Mouse (Mus musculus) liver, embryonic 11.5 days (tissue): Measurements from ENCODE around the gene Naa80. TPM values are rescaled to one million over a fixed set of nuclear protein-coding genes. Genes with fewer than 3 reads are reported as not detected.

Experiments used
- ATAC-seq: fragments of 200-750 bp; cut with Nextera tagmentation; replicated peaks from 2 replicates; pipeline ENCODE4 v1.8.0; 2017; ENCODE audit warnings: moderate number of reproducible peaks, mild to moderate bottlenecking, moderate TSS enrichment, moderate library complexity; ENCODE audit not compliant: low FRiP score
- DNase-seq: peaks from one replicate; pipeline ENCODE4 v3.0.0-alpha.2; 2017; ENCODE audit warnings: low spot score
- H3K27ac ChIP-seq: fragments of 300-500 bp; sonication (generic); 2 replicates; pipeline ENCODE4 v1.5.1; 2014; ENCODE audit warnings: mild to moderate bottlenecking, low read depth, low read length, control low read depth
- H3K27me3 ChIP-seq: fragments of 300-500 bp; sonication (generic); replicated peaks from 2 replicates; pipeline ENCODE4 v1.6.1; 2014; ENCODE audit warnings: low read length, mixed read lengths; ENCODE audit not compliant: control insufficient read depth, insufficient read depth
- H3K36me3 ChIP-seq: fragments of 300-500 bp; sonication (generic); 2 replicates; pipeline ENCODE4 v1.6.1; 2014; ENCODE audit warnings: mild to moderate bottlenecking, low read length, moderate library complexity, mixed read lengths; ENCODE audit not compliant: control insufficient read depth, insufficient read depth
- H3K4me1 ChIP-seq: fragments of 300-500 bp; sonication (generic); replicated peaks from 2 replicates; pipeline ENCODE4 v1.6.1; 2014; ENCODE audit warnings: low read length, mixed read lengths; ENCODE audit not compliant: control insufficient read depth, insufficient read depth
- H3K4me2 ChIP-seq: fragments of 300-500 bp; sonication (generic); 2 replicates; pipeline ENCODE4 v1.6.1; 2014; ENCODE audit warnings: mild to moderate bottlenecking, control low read depth, moderate library complexity
- H3K4me3 ChIP-seq: fragments of 300-500 bp; sonication (generic); 2 replicates; pipeline ENCODE4 v1.5.1; 2014; ENCODE audit warnings: low read depth, low read length, control low read depth
- H3K9ac ChIP-seq: fragments of 300-500 bp; sonication (generic); 2 replicates; pipeline ENCODE4 v1.6.1; 2014; ENCODE audit warnings: low read depth, low read length, control low read depth
- H3K9me3 ChIP-seq: fragments of 300-500 bp; sonication (generic); 2 replicates; pipeline ENCODE4 v1.6.1; 2016; ENCODE audit warnings: low read length, inconsistent platforms, mixed read lengths; ENCODE audit not compliant: control insufficient read depth
- WGBS: fragments of 180-500 bp; shearing (Covaris S2); extraction: QIAGEN DNeasy Blood & Tissue Kit; methylation state at CpG from one replicate; pipeline ENCODE4 v1.1.7; 2014; 5-methylcytosine and 5-hydroxymethylcytosine counted together
- polyA plus RNA-seq: library from polyadenylated mRNA; unstranded; fragments of >200 nt; fragmentation: Nextera tagmentation; extraction: Ambion mirVana; gene quantifications from 2 replicates; pipeline ENCODE4 v1.2.1, GENCODE M21; 2014

The Naa80 gene
- polyA plus RNA-seq, 1 experiment from 2014 or later: 20.7 TPM

- peak overlapping the region; percentile 80 for H3K27ac ChIP-seq
- H3K4me1 ChIP-seq: peaks cover 49% of the 10 kb centered on the region
- no peak overlapping the region for H3K4me3 ChIP-seq
- H3K36me3 ChIP-seq: peaks cover 19% of the 10 kb centered on the region
- H3K4me2 ChIP-seq: peak overlapping the region; percentile 78
- H3K9me3 ChIP-seq: no peaks in the 10 kb centered on the region
- 0 out of 2 replicates have a peak overlapping the region, but pooled peaks have one; percentile 9 for H3K9ac ChIP-seq
- DNase-seq (peak; percentile 75), ATAC-seq (no peak)
- H3K27me3 ChIP-seq: no peaks in the 10 kb centered on the region
- WGBS: 54% methylated on average over 15 of the region's 15 CpGs
Observed at GRCm38 (mm10) chr9:107566041-107566709, 12.5 kb upstream of the Naa80 start.

DNA sequence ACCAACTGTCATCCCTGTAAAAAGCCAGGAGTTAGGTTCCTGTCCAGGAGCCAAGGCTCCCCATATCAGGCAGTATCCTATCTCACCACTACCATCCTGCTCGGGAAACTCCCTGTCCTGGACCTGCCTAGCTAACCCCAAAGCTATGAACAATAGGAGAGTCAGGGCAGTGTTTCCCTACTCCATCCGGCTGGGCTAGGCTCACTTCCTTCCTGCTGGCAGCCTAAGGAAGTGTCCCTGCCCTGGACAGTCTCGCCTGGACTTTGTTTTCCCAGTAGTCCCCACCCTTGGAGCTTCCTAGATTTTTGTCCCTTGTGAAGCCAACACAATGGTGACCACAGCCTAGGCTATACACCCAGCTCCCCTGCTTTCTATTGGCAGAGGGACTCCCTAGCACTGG is 11.8 kb upstream of the Naa80 start:
- Histone ChIP-seq H3K4me3 (no peak overlapping the region; the same call in 1 of the 2 replicates), H3K9me3 (no peaks in the 10 kb centered on the region), H3K27ac (peak overlapping the region; percentile 80), H3K4me2 (peak overlapping the region; percentile 78), H3K27me3 (no peaks in the 10 kb centered on the region), H3K4me1 (peaks cover 56% of the 10 kb centered on the region), H3K36me3 (peaks cover 18% of the 10 kb centered on the region), H3K9ac (no peak overlapping the region; the same call in 1 of the 2 replicates)
- DNase-seq (no peak), ATAC-seq (no peak)
- WGBS: 57% methylated on average over 3 of the region's 3 CpGs

DNA sequence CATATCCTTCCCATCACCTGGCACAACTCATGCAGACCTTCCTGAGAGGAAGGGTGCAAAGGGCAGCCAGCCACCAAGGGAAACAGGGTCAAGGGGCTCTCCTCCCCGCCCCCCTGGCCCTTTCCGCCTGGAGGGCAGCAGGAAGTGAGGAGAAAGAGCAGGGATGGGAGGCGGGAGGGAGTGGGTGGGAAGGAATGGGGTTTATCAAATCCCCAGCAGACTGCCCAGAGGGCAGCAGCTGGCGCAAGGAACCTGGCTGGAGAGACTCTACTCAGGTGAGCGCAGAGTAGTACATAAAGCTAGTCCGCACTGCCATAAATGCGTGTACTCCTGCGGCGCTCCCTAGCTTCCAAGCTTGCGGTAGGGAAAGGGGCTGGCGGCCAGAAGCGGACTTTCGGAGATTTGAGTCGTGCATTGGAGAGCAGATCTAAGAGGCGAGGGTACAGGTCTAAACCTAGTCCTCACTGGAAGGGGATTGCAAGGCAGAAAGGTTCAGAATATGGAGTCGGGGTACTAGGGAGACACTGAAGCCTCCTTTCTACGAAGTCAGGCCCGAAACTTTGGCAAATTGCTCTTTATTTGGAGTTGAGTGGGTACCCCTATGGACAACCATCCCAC is 10.9 kb upstream of the Naa80 start, which contains the start of gene Hyal2:
TSS of gene Hyal2 (plus strand) at position 244 of the 618 bp plus-strand sequence.
- Histone ChIP-seq H3K27me3 (no peaks in the 10 kb centered on the region), H3K36me3 (peaks cover 23% of the 10 kb centered on the region), H3K4me3 (peak within 1 kb of the TSS; percentile 80), H3K4me1 (peaks cover 62% of the 10 kb centered on the region), H3K4me2 (peak within 1 kb of the TSS; percentile 78), H3K9ac (peak within 1 kb of the TSS; percentile 84), H3K27ac (peak within 1 kb of the TSS; percentile 80), H3K9me3 (no peaks in the 10 kb centered on the region)
- no peak for DNase-seq
- WGBS: 27% methylated on average over 18 of the region's 18 CpGs
- ATAC-seq: no peak

- under 1% methylated on average over 41 of the region's 41 CpGs for WGBS
- H3K4me1 ChIP-seq: peaks cover 62% of the 10 kb centered on the region
- ATAC-seq (peak; percentile 79), DNase-seq (peak; percentile 88)
- H3K27me3 ChIP-seq: no peaks in the 10 kb centered on the region
- H3K9ac ChIP-seq: peak overlapping the region; percentile 84
- no peaks in the 10 kb centered on the region for H3K9me3 ChIP-seq
- peak overlapping the region; percentile 78 for H3K4me2 ChIP-seq
- peak overlapping the region; percentile 80 for H3K4me3 ChIP-seq
- peaks cover 30% of the 10 kb centered on the region for H3K36me3 ChIP-seq
- peak overlapping the region; percentile 80 for H3K27ac ChIP-seq
Observed at GRCm38 (mm10) chr9:107568331-107569261, 10.1 kb upstream of the Naa80 start.

DNA sequence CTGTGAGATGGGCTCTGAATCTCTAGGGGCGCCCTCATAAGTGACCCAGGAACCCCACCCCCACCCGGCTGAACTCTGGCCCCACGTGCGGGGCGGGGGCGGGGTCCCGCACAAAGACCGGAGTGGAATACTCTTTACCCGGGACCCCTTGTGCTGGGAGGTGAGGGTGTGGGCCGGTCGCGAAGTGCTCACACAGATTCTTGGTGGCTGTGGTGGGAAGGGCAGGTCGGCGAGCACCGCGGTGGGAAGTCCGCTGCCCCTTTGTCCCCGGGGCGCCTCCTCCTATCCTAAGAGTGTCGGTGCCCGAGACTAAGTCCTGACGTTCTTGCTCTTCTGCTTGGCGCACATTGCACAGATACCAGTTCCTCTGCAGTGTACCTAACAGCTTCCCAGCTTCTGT is 9.4 kb upstream of the Naa80 start:
- WGBS: 0% methylated on average over 23 of the region's 23 CpGs
- H3K4me2 ChIP-seq: peak overlapping the region; percentile 78
- peak overlapping the region; percentile 80 for H3K4me3 ChIP-seq
- H3K27me3 ChIP-seq: no peaks in the 10 kb centered on the region
- no peaks in the 10 kb centered on the region for H3K9me3 ChIP-seq
- peaks cover 31% of the 10 kb centered on the region for H3K36me3 ChIP-seq
- H3K9ac ChIP-seq: peak overlapping the region; percentile 84
- peak overlapping the region; percentile 80 for H3K27ac ChIP-seq
- peaks cover 56% of the 10 kb centered on the region for H3K4me1 ChIP-seq
- ATAC-seq (peak; percentile 21), DNase-seq (no peak)

GRCm38 (mm10) chr9:107570016-107570415 is 8.7 kb upstream of the Naa80 start:
- DNase-seq (no peak), ATAC-seq (no peak)
- Histone ChIP-seq H3K4me1 (peaks cover 51% of the 10 kb centered on the region), H3K9me3 (no peaks in the 10 kb centered on the region), H3K27me3 (no peaks in the 10 kb centered on the region), H3K27ac (peak overlapping the region; percentile 80), H3K4me2 (peak overlapping the region; percentile 78), H3K4me3 (peak overlapping the region; percentile 80), H3K36me3 (peaks cover 29% of the 10 kb centered on the region), H3K9ac (peak overlapping the region; percentile 84)
- WGBS: 57% methylated on average over 13 of the region's 13 CpGs

GRCm38 (mm10) chr9:107570845-107571244 is 7.8 kb upstream of the Naa80 start:
- Histone ChIP-seq H3K4me1 (peaks cover 52% of the 10 kb centered on the region), H3K9ac (peak overlapping the region; percentile 84), H3K4me2 (peak overlapping the region; percentile 78), H3K27ac (peak overlapping the region; percentile 80), H3K4me3 (peak overlapping the region; percentile 80), H3K27me3 (no peaks in the 10 kb centered on the region), H3K9me3 (no peaks in the 10 kb centered on the region), H3K36me3 (peaks cover 25% of the 10 kb centered on the region)
- WGBS: 59% methylated on average over 21 of the region's 21 CpGs
- ATAC-seq (peak; percentile 64), DNase-seq (no peak)
